28 mouse cellular contexts compared by ENCODE assay signal in genomic region chr3:108014974-108015346, GRCm38 (mm10). TPM values are rescaled to one million over a fixed set of nuclear protein-coding genes. Genes with fewer than 3 reads are reported as not detected.
DNase-seq lines count a peak whose midpoint lies in the region; ATAC-seq lines count a peak whose summit lies in the region.
"Had no signal": no experiment of that assay in that cellular context is flagged by ENCODE, and none has a peak within 500 bp of the region (broad histone marks: within the 10 kb centered on the region; RNA-seq: fewer than 3 reads in every experiment).

No protein-coding gene starts in this region.

- no peak overlapping the region for H3K4me2 ChIP-seq in heart, embryonic 12.5 days
- 0 out of 2 replicates have a peak overlapping the region, but pooled peaks have one; percentile 9 for H3K4me2 ChIP-seq in liver, embryonic 11.5 days
- no peak overlapping the region for H3K4me2 ChIP-seq in midbrain, embryonic 15.5 days
- H3K4me2 ChIP-seq: embryonic facial prominence, embryonic 13.5 days; forebrain, embryonic 15.5 days; heart, embryonic 15.5 days; hindbrain, embryonic 12.5 days; limb, embryonic 12.5 days; midbrain, embryonic 12.5 days had no signal

- H3K27ac ChIP-seq in heart, embryonic 12.5 days (ENCODE audit: poor library complexity, severe bottlenecking) = no peak overlapping the region
- H3K27ac ChIP-seq in liver, embryonic 11.5 days (ENCODE audit: low read depth, low read length) = no peak overlapping the region
- no peak overlapping the region for H3K27ac ChIP-seq in midbrain, embryonic 15.5 days
- H3K27ac ChIP-seq: embryonic facial prominence, embryonic 13.5 days; forebrain, embryonic 10.5 days; forebrain, embryonic 15.5 days; heart, embryonic 15.5 days; hindbrain, embryonic 12.5 days; hindbrain, postnatal 0 days; intestine, embryonic 15.5 days; limb, embryonic 12.5 days; midbrain, embryonic 12.5 days had no signal

- H3K9me3 ChIP-seq in heart, embryonic 12.5 days (replicated peaks) = no peaks in the 10 kb centered on the region
- no peaks in the 10 kb centered on the region for H3K9me3 ChIP-seq in liver, embryonic 11.5 days (ENCODE audit: control insufficient read depth, low read length)
- no peaks in the 10 kb centered on the region for H3K9me3 ChIP-seq in midbrain, embryonic 15.5 days
- H3K9me3 ChIP-seq: embryonic facial prominence, embryonic 13.5 days; forebrain, embryonic 10.5 days; forebrain, embryonic 15.5 days; G1E; heart, embryonic 15.5 days; hindbrain, embryonic 12.5 days; intestine, embryonic 15.5 days; limb, embryonic 12.5 days; megakaryocyte, embryonic 14.5 days; midbrain, embryonic 12.5 days had no signal

- H3K4me1 ChIP-seq in heart, embryonic 12.5 days (replicated peaks) = peaks cover 33% of the 10 kb centered on the region
- H3K4me1 ChIP-seq in liver, embryonic 11.5 days (replicated peaks; ENCODE audit: control insufficient read depth, insufficient read depth, low read length) = peaks cover 10% of the 10 kb centered on the region
- H3K4me1 ChIP-seq in midbrain, embryonic 15.5 days = peaks cover 21% of the 10 kb centered on the region

- 89% methylated on average over 2 of the region's 2 CpGs for WGBS in heart, embryonic 12.5 days
- 85% methylated on average over 2 of the region's 2 CpGs for WGBS in liver, embryonic 11.5 days
- WGBS in midbrain, embryonic 15.5 days = 93% methylated on average over 2 of the region's 2 CpGs

- H3K9ac ChIP-seq in heart, embryonic 12.5 days = no peak overlapping the region
- no peak overlapping the region for H3K9ac ChIP-seq in liver, embryonic 11.5 days (ENCODE audit: low read depth, low read length)
- H3K9ac ChIP-seq in midbrain, embryonic 15.5 days = no peak overlapping the region
- H3K9ac ChIP-seq: embryonic facial prominence, embryonic 13.5 days; forebrain, embryonic 15.5 days; heart, embryonic 15.5 days; hindbrain, embryonic 12.5 days; intestine, embryonic 15.5 days; limb, embryonic 12.5 days; midbrain, embryonic 12.5 days had no signal

- no peaks in the 10 kb centered on the region for H3K36me3 ChIP-seq in heart, embryonic 12.5 days
- no peaks in the 10 kb centered on the region for H3K36me3 ChIP-seq in liver, embryonic 11.5 days (ENCODE audit: control insufficient read depth, insufficient read depth, low read length)
- H3K36me3 ChIP-seq in midbrain, embryonic 15.5 days (replicated peaks) = no peaks in the 10 kb centered on the region
- H3K36me3 ChIP-seq: embryonic facial prominence, embryonic 13.5 days; forebrain, embryonic 10.5 days; forebrain, embryonic 15.5 days; G1E; heart, embryonic 15.5 days; hindbrain, embryonic 12.5 days; intestine, embryonic 15.5 days; limb, embryonic 12.5 days; midbrain, embryonic 12.5 days had no signal

- no peak for ATAC-seq in heart, embryonic 12.5 days (ENCODE audit: insufficient number of reproducible peaks, low FRiP score)
- no peak for ATAC-seq in liver, embryonic 11.5 days (replicated peaks; ENCODE audit: low FRiP score)
- no peak for ATAC-seq in midbrain, embryonic 15.5 days (replicated peaks)
- ATAC-seq: forebrain, embryonic 15.5 days; hindbrain, postnatal 0 days; intestine, embryonic 15.5 days; lung, postnatal 0 days had no signal

- DNase-seq in heart, adult 11 months = peak; percentile 90
- DNase-seq in kidney, adult 8-10 months = peak; percentile 44 to 45
- no peak for DNase-seq in kidney, postnatal 14 days
- no peak for DNase-seq in liver, embryonic 11.5 days (ENCODE audit: low spot score)
- DNase-seq in liver = no peak
- peak; percentile 31 for DNase-seq in testis, postnatal 10 days (ENCODE audit: low spot score)
- DNase-seq: cerebellum, adult 8-10 months; embryo, embryonic 11 days; lung, adult 18-20 months; lung, postnatal 4 days; thymus, postnatal 14 days had no signal

- peaks cover 3% of the 10 kb centered on the region; the same call in 1 of the 2 replicates for H3K27me3 ChIP-seq in heart, embryonic 12.5 days (replicated peaks)
- no peaks in the 10 kb centered on the region for H3K27me3 ChIP-seq in liver, embryonic 11.5 days (replicated peaks; ENCODE audit: control insufficient read depth, insufficient read depth, low read length)
- no peaks in the 10 kb centered on the region for H3K27me3 ChIP-seq in midbrain, embryonic 15.5 days (replicated peaks)
- H3K27me3 ChIP-seq: embryonic facial prominence, embryonic 13.5 days; forebrain, embryonic 15.5 days; heart, embryonic 15.5 days; hindbrain, embryonic 12.5 days; intestine, embryonic 15.5 days; limb, embryonic 12.5 days had no signal

- no peak overlapping the region for H3K4me3 ChIP-seq in heart, embryonic 12.5 days
- no peak overlapping the region for H3K4me3 ChIP-seq in liver, embryonic 11.5 days (ENCODE audit: low read depth, low read length)
- no peak overlapping the region for H3K4me3 ChIP-seq in midbrain, embryonic 15.5 days
- H3K4me3 ChIP-seq: embryonic facial prominence, embryonic 13.5 days; forebrain, embryonic 10.5 days; forebrain, embryonic 15.5 days; heart, embryonic 15.5 days; hindbrain, embryonic 12.5 days; intestine, embryonic 15.5 days; left cerebral cortex, adult 2 months; limb, embryonic 12.5 days; megakaryocyte, embryonic 14.5 days; midbrain, embryonic 12.5 days had no signal

RNA-seq across cellular contexts. Expression of gene Gstm1, which starts 2.8 kb away (rescaled TPM):
- polyA plus RNA-seq in heart, embryonic 12.5 days (2016; fragmentation: Nextera tagmentation; extraction: Ambion mirVana) = 28.2 and 35.6 TPM in 2 replicates
- polyA plus RNA-seq in liver, embryonic 11.5 days (2014; fragmentation: Nextera tagmentation; extraction: Ambion mirVana) = 244 and 267 TPM in 2 replicates
- polyA plus RNA-seq in midbrain, embryonic 15.5 days (2015; fragmentation: Nextera tagmentation; extraction: Ambion mirVana) = 74.4 and 97.4 TPM in 2 replicates

RNA-seq across cellular contexts. Expression of gene Gstm2, which starts 28.7 kb away (rescaled TPM):
- polyA plus RNA-seq in heart, embryonic 12.5 days (2016; fragmentation: Nextera tagmentation; extraction: Ambion mirVana) = 39.4 and 39.9 TPM in 2 replicates
- polyA plus RNA-seq in liver, embryonic 11.5 days (2014; fragmentation: Nextera tagmentation; extraction: Ambion mirVana) = 16.7 and 18.2 TPM in 2 replicates
- 11.0 and 11.5 TPM in 2 replicates for polyA plus RNA-seq in midbrain, embryonic 15.5 days (2015; fragmentation: Nextera tagmentation; extraction: Ambion mirVana)
- polyA plus RNA-seq: G1E had no signal

RNA-seq across cellular contexts. Expression of gene Gstm4, which starts 29.7 kb away (rescaled TPM):
- polyA plus RNA-seq in heart, embryonic 12.5 days (2016; fragmentation: Nextera tagmentation; extraction: Ambion mirVana) = 13.4 and 13.8 TPM in 2 replicates
- 21.2 and 22.8 TPM in 2 replicates for polyA plus RNA-seq in liver, embryonic 11.5 days (2014; fragmentation: Nextera tagmentation; extraction: Ambion mirVana)
- 18.3 and 19.8 TPM in 2 replicates for polyA plus RNA-seq in midbrain, embryonic 15.5 days (2015; fragmentation: Nextera tagmentation; extraction: Ambion mirVana)
- polyA plus RNA-seq: G1E had no signal

RNA-seq across cellular contexts. Expression of gene Gstm3, which starts 45.9 kb away (rescaled TPM):
- polyA plus RNA-seq in heart, embryonic 12.5 days (2016; fragmentation: Nextera tagmentation; extraction: Ambion mirVana) = not detected in 2 replicates
- polyA plus RNA-seq in liver, embryonic 11.5 days (2014; fragmentation: Nextera tagmentation; extraction: Ambion mirVana) = 7.5 and 7.7 TPM in 2 replicates
- polyA plus RNA-seq in midbrain, embryonic 15.5 days (2015; fragmentation: Nextera tagmentation; extraction: Ambion mirVana) = 0.25 TPM in 1 of 2 replicates, not detected in the other
- polyA plus RNA-seq: embryonic facial prominence, embryonic 13.5 days; forebrain, embryonic 10.5 days; forebrain, embryonic 15.5 days; frontal cortex, adult 2 months; G1E; heart, embryonic 15.5 days; hindbrain, embryonic 12.5 days; limb, embryonic 12.5 days; midbrain, embryonic 12.5 days; neural tube, embryonic 14.5 days had no signal

Comparison
In these comparisons a context has a peak if more than half of its experiments do, and no peak if none do; other contexts are left out.
1. DNase-seq: peak in heart, adult 11 months (single experiment), kidney, adult 8-10 months (2 of 2) and testis, postnatal 10 days (single experiment); none in kidney, postnatal 14 days (single experiment), liver, embryonic 11.5 days (single experiment) and liver (single experiment).